Mouse (Mus musculus): ENCODE measurements around the gene Jchain. TPM values are rescaled to one million over a fixed set of nuclear protein-coding genes. Genes with fewer than 3 reads are reported as not detected.
A peak's percentile ranks its signal among the peaks of the same experiment; 100 is the strongest.
"Not testable (repeated sequence)": the region's sequence is repeated elsewhere in the genome, so short reads cannot be mapped to it uniquely, and the experiment has no call there.

Gene Jchain
- 10 to 100 TPM in 1 of 2 experiments, 1 to 10 TPM in 1; 2.1 to 13.5 TPM for total RNA-seq (2021)
- long read RNA-seq, experiment 1, partial matches to known transcripts: 1 of 4 reads
- long read RNA-seq, experiment 1, other reads (novel, unspliced or antisense): 3 of 4 reads
- long read RNA-seq, experiment 2, transcript Jchain-201 (4 exons, 1,393 nt): major isoform, 24 of 24 reads
- long read RNA-seq, experiment 2, partial matches to known transcripts: 0 of 24 reads
- long read RNA-seq, experiment 2, other reads (novel, unspliced or antisense): 0 of 24 reads

DNA sequence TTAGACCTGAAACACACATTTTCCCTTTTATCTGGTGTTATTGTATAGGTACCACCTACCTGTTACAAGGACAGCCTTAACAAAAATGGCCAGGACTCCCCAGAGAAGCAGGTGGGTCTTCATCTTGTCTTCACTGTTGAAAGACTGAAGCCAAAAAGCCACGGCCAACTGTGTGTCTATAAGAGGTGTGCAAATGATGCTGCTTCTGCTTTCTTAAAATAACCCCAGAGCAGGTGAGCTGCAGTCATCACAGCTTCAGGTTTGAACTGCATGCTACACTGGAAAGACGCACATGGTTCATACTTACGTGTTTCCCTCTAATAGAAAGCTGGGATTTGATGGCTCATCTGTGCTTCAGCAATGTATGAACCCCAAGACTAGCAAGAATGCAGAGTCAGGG is at the start of gene Jchain:
Gene Jchain (minus strand): TSS at position 235 of the 400 bp plus-strand sequence.
- no peak for DNase-seq

- DNase-seq: no peak
Measured at GRCm38 (mm10) chr5:88575506-88576338, 48.0 kb upstream of the Jchain start.

- DNase-seq: no peak
Measured at GRCm38 (mm10) chr5:88574829-88575228, 47.1 kb upstream of the Jchain start.

DNA sequence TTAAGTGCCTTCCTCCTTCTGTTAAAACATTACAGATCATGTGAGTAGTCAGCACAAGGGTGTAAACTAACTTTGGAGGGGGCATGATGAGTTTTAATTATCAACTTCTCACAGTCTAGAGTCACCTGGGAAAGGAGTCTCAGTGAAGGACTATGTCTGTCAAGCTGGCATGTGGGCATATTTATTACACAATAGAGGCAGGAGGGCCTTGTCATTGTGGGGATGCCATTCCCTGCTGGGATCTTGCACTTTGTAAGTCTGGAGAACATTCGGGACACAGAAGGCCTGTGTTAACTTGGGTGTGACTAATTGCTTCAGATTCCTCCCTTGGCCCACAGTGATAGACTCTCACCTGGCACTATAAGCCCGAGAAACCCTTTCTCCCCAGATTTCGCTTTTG is 41.9 kb upstream of the Jchain start:
- DNase-seq: no peak

- peak in 1 of 2 experiments; percentile 20 for DNase-seq
Measured at GRCm38 (mm10) chr5:88566034-88566841, 38.5 kb upstream of the Jchain start.

- DNase-seq: peak; percentile 81 to 87
Measured at GRCm38 (mm10) chr5:88565148-88566033, 37.7 kb upstream of the Jchain start.

GRCm38 (mm10) chr5:88564501-88565147 is 36.9 kb upstream of the Jchain start, which contains the start of gene Rufy3:
Gene Rufy3 (plus strand): TSS chr5:88565040.
- DNase-seq: peak; percentile 87 to 93

DNA sequence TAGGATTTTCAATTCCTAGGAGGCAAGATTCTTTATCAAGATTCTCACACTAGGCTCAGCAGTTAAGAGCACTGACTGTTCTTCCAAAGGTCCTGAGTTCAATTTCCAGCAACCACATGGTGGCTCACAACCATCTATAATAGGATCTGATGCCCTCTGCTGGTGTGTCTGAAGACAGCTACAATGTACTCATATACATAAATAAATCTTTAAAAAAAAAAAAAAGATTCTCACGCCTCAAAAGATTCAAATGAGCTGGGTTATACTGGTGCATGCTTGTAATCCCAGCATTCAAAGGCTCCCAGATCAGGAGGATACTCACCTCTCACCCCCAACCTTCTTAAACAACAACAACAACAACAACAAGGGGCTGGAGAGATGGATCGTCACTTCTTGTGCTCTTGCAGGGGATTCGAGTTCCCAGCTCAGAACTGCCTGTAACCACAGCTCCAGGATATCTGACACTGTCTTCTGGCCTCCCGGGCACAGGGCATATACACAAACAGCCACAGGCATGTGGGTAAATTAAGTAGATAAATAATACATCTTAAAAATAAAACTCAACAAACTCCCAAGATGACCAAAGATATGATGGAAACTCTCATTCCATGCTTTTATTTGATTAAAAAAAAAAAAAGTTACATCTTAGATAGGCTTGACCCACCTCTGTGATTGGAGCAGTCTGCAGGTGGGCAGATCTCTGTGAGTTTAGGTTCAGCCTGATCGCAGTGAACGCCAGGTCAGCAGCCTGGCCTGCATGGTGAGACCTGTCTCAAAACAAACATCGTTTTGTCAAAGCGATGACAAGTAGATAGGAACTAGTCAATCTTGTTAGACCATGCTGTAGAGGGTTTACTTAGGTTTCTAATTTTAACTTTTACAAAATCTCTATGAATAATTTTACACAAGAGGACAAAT is 35.4 kb upstream of the Jchain start:
- DNase-seq: no peak

DNA sequence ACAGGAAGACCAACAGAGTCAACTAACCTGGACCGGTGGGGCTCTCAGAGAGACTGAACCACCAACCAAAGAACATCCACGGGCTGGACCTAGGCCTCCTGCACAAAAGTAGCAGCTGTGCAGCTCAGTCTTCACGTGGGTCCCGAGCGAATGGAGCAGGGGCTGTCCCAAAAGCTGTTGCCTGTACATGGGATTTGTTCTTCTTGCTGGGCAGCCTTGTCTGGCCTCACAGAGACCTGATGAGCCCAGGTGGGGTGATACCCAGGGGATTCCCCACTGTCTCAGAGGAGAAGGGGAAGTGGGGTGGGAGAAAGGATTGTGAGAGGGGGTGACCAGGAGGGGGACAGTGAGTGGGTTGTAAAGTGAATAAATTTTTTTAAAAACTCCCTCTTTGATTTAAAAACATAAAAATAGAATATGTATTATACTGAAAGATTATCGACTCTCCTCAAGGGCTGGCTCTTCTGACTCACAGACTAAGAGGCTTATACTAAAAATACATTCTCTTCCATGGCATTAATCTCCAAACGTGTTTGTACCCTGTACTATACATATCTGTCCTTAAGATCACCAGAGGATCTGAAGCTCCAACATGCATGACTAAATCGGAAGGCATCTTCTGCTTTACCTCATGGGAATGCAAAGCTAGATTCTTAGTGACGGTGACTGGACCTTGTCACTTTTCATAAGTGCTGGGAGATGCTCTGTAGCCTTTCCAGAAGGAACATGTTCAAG is 33.6 kb upstream of the Jchain start:
- DNase-seq: no peak

DNA sequence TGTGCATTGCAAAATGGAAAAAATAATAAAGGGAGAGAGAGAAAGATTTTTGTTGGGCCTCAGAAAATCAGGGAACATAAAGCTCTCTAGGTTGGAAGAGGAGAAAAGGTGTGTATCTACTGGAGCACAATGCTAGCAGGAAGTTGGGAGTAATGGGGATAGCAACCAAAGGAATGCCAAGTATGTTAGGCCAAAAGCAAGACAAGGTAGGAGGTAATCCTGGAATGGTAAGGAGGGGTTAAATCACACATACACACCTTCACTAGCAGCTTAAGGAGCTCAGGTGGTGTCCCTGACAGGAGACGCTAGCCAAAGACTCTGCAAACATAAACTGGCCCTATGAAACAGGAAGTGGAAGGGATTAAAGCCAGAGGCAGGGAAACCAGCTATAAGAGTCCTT is 31.3 kb upstream of the Jchain start:
- DNase-seq: no peak

- peak; percentile 95 to 98 for DNase-seq
Measured at GRCm38 (mm10) chr5:88554086-88554886, 26.6 kb upstream of the Jchain start, which contains the start of gene Utp3. Gene Utp3 (plus strand): TSS chr5:88554462.

DNA sequence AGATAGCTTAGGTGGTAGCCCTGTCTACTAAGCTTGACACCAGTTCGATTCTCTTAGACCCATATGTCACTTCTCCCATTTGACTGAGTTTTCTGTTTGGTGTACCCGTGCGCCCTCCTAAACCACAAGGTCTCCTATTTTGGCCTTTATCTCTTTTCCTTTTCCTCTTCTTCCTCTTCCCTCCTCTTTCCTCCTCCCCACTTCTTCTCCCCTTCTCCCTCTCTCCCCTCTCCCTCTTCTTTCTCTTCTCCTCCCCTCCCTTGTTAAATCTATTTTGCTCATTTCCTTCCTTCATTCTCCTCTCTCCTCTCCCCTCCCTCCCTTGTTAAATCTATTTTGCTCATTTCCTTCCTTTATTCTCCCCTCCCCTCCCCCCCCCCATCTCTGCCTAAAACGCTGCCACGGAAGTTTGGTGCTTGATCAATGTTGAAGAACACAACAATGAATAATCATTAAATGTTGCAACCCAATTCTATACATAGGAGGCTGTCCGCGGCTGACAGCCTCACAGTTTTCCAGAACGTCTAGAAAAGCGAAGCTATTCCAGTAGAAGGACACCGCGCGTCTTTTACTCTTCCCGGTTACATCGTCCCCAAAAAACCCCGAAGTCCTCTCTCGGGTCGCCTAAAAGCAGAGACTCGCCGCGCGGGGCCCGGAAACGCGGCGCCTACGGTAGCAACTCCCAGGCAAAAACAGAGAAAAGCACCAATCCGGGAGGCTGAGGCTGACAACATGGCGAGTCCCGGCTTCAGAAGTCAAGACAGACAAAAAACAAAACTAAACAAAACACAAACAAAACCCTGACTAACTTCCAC is 25.8 kb upstream of the Jchain start:
- DNase-seq: no peak

GRCm38 (mm10) chr5:88545536-88545935 is 17.8 kb upstream of the Jchain start:
- DNase-seq: no peak

DNA sequence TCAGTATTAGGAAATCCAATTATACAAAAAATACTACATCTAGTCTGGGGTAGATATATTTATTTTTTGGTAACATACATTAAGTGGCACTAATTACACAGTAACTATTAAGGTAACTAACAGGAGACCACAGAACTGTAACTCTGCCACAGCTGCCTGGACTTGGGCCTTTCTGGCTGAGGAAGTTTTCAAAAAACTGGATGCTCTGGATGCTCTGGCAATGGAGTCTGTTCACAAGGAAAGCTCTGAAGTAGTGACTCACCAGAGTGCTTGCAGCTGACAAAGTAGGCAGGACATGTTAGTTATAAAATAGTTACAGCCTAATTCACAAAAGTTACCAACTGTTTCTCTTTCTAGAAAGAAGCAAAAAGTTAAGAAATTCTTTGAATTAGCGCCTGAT is 16.7 kb upstream of the Jchain start:
- DNase-seq: not testable (repeated sequence)

DNA sequence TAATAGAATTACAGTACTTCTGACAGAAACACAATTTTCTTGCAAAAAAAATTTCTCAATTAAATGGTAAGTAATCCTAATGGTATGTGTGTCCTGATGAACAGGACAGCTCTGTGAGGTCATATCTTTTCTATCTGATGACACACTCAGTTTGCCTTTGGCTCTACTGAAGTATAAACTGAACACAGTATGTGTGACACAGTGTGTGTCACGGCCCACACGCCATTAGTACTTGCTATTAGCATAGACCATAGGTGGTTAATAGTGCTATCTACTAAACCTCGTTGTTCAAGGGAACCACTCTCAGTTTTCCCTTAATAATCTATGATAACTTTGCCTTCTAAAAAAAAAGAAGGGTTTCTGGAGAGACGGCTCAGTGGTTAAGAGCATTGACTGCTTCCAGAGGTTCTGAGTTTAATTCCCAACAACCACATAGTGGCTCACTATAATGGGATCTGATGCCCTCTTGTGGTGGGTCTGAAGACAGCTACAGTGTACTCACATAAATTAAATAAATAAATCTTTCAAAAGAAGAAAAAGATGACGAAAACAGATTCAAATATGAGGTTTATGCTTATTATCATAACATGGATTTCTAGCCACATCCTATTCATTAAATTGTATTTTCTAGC is 15.1 kb upstream of the Jchain start:
- DNase-seq: peak; percentile 56 to 58

DNA sequence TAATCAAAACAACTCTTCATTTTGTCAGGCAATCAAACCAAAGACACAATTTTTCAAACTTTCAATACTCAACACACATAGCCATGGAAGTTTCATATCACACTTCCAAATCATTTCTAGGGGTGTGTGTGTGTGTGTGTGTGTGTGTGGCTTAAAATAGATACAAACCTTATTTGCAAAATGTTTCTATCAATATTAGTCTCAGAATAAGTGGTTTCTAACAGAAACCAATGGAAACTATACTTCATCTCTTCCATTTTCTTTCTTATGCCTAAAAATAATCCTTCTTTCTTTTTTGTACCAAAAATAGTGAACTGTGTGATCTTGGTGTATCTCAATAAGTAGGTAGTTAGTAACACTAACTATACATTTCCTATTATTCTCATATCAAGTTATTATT is 13.2 kb upstream of the Jchain start:
- DNase-seq: no peak

DNA sequence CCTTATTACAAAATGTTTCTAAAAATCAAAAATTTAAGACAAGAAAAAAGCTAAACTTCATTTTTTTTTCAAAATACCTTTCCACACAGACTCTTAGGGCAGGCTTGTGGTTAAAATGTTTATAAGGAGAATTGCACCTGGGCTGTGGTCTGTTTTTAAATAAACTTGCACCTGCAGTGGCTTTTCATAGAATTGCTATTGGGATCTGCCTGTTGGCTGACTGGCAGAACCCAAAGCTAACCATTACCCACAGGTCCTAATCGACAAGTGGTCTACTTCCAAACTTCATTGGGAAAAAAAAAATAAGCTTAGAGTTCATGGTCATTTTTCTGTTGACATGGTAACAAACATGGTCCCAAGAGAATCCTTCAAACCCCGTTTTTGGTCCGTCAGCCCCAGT is 7.0 kb upstream of the Jchain start:
- no peak for DNase-seq
